Mouse (Mus musculus): ENCODE results near the gene Ptch1.
A peak's percentile ranks its signal among the peaks of the same experiment; 100 is the strongest.

Ptch1 gene

DNA sequence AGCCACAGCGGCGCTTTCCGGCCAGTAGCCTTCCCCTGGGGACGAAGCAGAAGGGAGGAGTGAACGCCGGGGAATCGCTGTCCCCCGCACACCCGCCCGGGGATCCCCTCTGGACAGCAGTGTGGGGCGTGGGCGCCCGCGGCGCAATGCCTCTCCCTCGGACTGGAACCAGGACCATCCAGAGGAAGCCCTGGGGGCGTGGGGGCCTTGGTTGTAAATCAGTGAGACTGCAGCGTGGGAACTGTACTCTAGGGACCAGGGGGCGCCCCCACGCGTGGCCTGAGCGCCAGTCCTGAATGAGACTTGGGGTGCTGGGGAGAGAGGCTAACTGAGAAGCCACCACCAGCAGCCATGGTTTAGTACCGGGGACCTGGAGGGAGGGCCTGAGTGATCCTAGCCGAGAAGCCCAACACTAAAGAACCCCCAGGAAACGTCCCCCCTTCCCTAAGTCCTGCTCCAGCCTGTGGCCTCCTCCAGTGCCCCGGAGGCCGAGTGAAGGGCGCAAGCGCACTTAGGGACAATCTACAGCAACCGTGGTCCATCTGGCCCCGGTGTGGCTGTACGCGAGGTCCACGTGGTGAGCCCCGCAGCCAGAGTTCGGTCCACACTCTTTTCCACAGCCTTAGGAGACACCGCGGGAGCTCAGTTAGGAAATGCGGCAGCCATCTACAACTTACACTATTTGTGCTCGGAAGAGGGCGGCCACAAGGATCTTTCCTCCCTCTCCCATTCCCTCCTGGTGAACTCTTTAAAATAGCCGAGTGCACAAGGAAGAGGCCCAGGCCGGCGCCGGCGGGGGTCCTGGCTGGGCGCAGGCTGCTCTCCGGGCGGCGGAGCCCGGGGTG, 9.4 kb downstream of the Ptch1 start:
- DNase-seq (ENCODE audit: low spot score) = peak; percentile 75

- DNase-seq (ENCODE audit: low spot score) = peak; percentile 83
Observed at GRCm38 (mm10) chr13:63562972-63563780, 10.2 kb downstream of the Ptch1 start.

DNA sequence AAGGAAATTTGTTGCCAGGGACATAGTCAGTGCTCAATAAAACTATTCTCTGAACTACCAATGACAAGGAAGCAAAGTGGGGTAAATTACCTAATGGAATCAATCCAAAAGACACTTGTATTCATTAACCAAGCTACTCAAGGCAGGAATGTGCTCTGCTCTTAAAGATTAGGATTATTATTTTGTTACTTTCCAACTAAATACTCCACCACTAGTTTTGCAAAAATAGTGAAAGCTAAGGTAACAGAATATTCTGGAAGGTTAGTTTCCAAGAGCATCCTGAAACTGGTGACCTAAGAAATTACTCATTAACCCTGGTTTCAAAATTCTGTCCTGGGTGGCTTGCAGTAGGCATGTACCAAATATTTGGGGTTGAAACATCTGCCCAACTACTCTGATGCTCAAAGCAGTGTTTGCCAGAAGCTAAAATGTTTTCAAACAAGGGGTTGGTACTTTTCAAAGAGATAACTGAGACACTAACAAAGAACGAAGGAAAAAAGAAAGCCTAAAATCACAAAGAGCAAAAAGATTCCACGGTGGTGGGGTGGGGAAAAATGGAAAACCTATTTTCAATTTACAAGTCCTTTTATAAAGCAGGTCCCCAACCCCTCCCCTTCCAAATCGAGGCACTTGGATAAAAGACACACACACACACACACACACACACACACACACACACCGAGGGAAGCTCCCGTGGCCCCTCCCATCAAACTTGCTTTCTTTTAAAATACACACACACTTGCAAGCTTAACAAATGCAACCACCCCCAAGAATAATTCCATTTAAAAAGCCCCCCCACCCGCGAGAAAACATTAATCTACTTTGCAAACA, 11.0 kb downstream of the Ptch1 start:
- DNase-seq (ENCODE audit: low spot score) = no peak

DNA sequence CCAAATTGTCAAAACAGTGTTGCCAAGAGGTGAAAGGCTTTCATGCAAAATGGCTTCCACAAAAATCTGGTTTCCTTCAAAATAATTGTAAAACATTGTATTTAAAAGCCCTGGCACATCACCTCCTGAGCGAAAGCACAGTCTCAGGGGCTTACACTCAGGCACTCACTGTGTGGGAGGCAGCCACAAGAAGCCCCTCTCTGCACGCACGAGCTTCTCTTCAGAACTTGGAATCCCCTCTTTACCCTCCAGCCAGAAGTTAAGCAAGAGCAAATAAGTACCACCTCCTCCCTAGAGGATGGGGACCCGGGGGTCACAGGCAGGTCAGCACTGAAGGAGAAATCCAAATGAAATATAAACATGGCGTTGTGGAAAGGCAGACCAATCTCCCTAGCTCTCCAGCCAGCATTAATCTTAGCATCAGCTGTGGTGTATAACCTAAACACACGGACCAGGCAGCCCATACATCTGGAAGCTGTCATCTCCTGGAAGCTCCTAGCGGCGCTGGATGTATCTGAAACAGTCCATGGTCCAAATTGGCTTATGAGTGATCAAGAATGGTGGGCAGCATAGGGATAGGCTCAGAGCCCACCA, 15.0 kb downstream of the Ptch1 start:
- no peak for DNase-seq (ENCODE audit: low spot score)

- no peak for DNase-seq (ENCODE audit: low spot score)
Observed at GRCm38 (mm10) chr13:63556431-63556830, 17.0 kb downstream of the Ptch1 start.

DNA sequence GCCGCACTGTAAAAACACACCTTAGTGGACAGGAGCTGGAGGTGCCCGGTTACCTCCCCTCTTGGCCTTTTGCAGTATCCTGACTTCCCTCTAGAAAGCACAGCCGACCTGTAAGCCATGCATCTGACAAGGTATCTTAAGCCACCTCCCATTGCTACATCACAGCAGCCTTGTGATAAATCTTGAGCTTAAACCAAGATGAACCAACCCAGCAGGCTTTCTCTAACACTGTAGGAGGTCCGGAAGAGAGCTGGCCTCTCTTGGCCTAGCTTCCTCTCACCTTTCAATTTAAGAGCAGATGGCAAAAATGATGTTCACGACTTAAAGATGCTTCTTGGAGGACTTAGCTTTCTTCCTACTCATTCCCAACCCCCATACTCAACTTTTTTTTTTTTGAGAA, 17.5 kb downstream of the Ptch1 start:
- DNase-seq (ENCODE audit: low spot score) = no peak

DNA sequence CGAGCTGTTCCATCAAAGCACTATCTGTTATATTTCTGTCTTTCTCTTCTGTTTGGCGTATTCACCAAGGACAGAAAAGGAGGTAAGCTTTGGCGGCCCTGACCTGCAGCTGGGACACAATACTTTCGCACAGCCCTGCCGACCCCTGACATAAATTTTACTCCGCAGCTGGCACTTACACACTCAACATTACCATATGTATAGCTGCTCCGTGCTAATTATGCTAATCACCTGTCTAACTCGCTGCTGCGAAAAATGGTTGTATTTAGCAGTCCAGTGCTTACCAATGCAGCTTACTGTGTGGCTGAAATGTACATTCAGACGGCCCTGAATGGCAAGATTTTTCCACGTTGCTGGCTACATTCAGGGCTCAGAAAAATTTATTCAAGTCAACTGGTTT, 18.8 kb downstream of the Ptch1 start:
- DNase-seq (ENCODE audit: low spot score) = no peak

DNA sequence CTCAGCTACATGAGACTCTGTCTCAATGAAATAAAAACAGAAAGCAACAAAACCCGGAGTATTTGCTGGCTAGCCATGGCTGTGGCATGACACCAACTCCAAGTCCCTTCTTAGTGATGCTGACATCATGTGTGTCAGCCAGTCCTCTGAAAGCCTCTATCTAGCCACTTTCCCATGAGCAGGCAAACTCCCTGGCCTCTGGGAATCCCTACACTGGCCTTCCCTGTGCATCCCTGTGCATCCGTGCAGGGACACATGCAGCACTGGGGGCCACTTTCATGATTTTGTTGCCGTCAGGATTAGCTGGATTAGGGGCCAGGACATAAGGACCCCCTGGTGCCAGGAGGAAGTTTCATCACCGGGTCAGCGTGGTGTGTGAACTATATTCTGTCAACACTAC, 20.0 kb downstream of the Ptch1 start:
- DNase-seq (ENCODE audit: low spot score) = no peak

- peak; percentile 71 for DNase-seq (ENCODE audit: low spot score)
Observed at GRCm38 (mm10) chr13:63552291-63552932, 21.0 kb downstream of the Ptch1 start.

DNA sequence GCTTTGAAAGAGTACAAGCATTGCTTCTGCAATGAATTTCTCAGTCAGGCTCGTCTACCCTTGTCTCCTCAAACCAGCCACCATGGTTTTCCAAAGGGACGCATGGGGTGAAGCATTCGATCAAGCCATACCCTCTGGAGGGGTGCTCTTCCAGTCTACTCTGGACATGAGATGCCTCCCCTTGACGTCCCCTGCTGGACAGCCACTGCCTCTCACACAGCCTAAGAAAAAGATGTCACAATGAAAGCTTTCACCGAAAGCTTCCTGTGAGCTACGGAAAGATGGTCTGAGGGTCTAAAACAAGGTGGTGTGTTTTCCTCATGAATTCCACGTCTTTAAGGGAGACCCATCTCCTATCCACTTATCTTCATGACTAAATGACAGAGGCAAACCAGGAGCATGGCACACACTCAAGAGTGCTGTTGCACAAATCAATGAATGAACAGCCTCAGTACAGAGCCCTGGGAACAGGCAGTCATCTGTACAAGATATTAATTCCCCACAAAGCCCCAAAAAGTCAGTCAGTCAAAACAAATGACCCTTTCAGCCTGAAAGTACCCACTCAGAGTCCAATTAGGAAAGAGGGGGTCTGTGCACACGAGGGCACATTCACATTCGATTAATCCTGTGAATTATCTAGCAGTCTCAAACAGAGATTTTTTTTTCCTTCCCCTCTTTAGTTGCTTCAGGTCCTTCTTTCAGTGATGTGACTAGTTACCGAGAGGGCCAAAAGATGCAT, 21.7 kb downstream of the Ptch1 start:
- no peak for DNase-seq (ENCODE audit: low spot score)

DNA sequence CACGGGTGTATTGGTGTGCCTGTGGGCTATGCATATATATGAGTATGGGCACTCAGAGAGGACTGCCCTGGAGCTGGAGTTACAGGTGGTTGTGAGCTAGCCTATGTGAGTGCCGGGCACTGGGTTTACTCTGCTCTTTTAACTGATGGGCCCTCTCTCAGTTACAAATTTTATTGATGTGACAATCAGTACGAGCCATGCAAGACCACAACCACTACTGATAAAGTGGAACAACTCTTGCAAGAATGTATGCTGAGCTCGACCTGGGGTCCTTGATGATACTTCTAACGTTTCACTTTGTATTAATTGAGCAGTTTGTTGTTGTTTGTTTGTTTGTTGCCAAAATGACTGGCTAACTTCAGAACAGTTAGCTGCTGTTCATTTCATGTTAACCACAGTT, 23.0 kb downstream of the Ptch1 start:
- no peak for DNase-seq (ENCODE audit: low spot score)

GRCm38 (mm10) chr13:63549210-63549609, 24.2 kb downstream of the Ptch1 start:
- no peak for DNase-seq (ENCODE audit: low spot score)

- DNase-seq (ENCODE audit: low spot score) = no peak
Observed at GRCm38 (mm10) chr13:63548571-63548970, 24.8 kb downstream of the Ptch1 start.

DNA sequence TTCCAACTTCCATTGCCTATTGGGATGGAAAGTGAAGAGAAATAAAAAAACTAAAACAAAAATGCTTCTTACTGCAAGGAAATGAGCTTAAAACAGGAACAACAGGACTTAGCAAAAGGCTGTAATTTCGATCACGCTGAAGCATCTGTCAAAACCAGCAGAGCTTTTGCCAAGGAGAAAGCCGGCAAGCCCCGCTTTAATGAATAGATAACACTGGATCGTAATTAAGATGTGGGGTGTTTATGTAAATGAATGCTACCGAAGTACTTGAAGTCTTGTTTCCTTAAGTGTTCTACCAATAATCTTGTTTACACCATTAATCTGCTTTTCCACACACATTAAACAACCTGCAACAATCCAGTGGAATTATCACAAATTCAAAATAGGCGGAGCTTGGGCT, 28.1 kb downstream of the Ptch1 start:
- DNase-seq (ENCODE audit: low spot score) = no peak

DNA sequence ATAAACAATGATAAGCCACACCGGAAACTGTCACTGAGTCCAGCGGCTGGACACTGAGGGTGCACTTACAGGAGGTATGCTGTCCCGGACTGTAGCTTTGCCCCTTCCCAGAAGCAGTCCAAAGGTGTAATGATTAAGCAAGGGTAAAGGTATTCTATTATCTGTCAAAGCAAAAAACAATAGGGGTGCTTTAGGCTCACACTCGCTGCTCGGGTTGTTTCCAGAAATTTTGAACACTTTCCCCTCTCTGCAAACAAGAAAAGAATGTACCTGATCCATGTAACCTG, 28.5 kb downstream of the Ptch1 start:
- no peak for DNase-seq (ENCODE audit: low spot score)

- no peak for DNase-seq (ENCODE audit: low spot score)
Observed at GRCm38 (mm10) chr13:63544119-63544966, 29.1 kb downstream of the Ptch1 start.

DNA sequence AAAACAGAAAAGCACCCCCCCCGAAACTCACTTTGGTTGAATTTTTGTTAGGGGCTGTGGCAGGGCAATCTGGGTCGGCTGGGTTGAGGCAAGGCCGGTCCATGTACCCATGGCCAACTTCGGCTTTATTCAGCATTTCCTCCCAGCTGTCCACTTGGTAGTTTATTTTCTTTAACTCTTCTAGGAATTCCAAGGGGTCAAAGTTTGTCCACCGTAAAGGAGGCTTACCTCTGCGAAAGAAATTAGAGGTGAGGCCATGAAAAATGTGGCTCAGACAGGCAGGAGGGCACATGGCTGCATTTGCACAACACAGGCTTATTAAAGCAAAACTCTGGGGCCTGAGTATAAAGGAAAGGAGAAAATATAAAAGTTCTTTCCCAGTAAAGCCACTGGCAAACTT, 29.9 kb downstream of the Ptch1 start:
- no peak for DNase-seq (ENCODE audit: low spot score)

DNA sequence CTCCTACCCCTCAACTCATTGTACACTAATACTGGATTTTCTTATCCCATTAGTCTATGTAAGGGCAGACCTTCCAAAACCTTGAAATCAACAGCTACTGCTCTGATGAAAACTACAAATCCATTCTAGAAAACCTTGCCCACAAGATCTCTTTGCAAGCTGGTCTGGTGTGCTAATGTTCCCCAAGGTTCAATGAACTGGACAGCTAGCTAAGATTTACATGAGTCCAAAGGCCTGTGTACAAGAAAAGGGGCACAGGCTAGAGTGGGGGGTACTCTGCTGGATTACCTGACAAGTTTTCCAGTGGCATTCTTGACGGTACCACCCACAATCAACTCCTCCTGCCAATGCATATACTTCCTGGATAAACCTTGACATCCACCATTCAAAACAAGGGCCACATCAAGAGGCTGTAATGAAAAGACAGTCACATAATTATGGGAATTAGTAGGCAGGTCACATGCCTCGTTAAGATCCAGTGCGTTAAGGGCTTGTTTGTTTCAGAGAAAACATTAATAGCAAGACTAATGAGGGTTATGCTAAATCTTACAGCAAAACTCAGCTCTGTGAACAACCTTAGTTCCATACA, 30.5 kb downstream of the Ptch1 start:
- no peak for DNase-seq (ENCODE audit: low spot score)

- DNase-seq (ENCODE audit: low spot score) = no peak
Observed at GRCm38 (mm10) chr13:63541510-63541909, 31.9 kb downstream of the Ptch1 start.

- DNase-seq (ENCODE audit: low spot score) = no peak
Observed at GRCm38 (mm10) chr13:63540584-63540983, 32.8 kb downstream of the Ptch1 start.
